Mouse (Mus musculus): Measurements from ENCODE around the gene Itgb7. TPM values are rescaled to one million over a fixed set of nuclear protein-coding genes. Genes with fewer than 3 reads are reported as not detected.

Gene Itgb7
- total and polyA plus RNA-seq, 3 experiments: 22.1 to 83.5 (median 26.6) TPM

DNA sequence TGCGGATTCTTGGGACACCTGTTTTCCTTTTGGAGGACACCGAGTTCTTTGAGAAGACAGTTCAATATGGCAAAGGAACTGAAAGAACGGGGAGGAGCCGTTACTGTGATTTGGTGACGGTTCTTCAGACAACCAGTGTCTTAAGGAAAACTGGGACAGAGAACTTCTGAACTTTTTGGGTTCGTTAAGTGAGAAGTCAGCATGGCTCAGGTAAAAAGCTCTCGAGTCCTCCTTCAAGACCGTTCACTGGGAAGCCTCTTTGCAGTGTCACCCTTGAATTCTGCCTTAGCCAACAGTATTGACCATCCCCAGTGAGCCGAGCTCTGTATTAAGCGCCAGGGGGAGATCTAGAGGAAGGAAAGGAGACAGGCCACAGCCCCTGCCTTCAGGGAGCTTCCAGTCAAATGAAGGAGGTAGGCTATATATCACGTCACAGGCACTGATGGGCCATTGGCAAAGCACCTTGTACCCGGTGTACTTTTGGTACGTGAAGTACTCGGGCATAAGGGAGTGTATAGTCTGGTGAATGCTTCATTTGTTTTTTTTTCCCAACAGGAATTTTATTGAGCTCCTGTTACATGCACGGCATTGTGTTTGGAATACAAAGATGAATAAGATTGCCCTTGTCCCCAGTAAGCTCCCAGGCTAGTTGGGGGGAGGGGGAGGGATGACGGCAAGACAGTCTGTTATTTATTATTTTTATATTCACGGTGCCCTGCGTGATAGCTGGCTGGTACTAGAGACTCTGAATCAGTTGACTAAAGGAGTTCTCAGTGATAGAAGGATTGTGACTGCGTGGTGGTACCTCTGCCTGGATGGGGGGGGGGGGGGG is 26.9 kb downstream of the Itgb7 start, which contains the start of gene Csad:
Gene Csad (minus strand): TSS at position 51 of the 832 bp plus-strand sequence.
- ATAC-seq (ENCODE audit: extremely low read depth, insufficient number of reproducible peaks, low FRiP score, poor library complexity, severe bottlenecking): no peak

DNA sequence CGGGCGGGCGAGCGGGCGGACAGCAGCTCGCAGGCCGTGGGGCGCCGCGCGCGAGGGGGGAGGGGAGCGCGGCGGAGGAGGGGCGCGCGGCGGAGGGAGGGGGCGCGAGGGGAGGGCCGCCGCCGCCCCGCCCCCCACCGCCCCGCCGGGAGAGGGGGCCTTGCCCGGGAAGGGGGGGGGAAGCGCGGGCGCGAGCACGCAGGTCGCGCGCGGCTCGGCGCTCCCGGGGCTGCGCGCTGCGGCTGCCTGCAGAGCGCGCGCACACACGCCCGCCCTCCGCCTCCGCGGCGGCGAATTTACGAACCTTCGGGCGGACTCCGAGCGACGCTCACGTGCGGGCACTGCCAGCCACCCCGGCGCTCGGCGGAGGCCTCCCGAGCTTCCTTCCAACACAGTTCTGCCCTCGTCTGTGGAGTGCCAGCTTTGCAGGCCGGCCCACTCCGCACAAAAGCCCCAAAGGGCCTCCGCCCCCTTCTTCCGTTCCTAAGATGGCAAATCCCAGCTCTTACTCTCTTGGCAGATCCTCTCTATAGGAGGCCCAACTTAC is 27.8 kb downstream of the Itgb7 start:
- Histone ChIP-seq H3K27me3 (ENCODE audit: insufficient read depth, low read length) (no peaks in the 10 kb centered on the region), H3K36me3 (replicated peaks) (peaks cover 56% of the 10 kb centered on the region), H3K4me1 (ENCODE audit: insufficient read depth, low read depth, low read length) (peaks cover 54% of the 10 kb centered on the region), H3K9me3 (replicated peaks) (no peaks in the 10 kb centered on the region), H3K4me3 (ENCODE audit: low read depth, low read length) (peak overlapping the region; percentile 86)
- ATAC-seq (ENCODE audit: extremely low read depth, insufficient number of reproducible peaks, low FRiP score, poor library complexity, severe bottlenecking) (no peak), DNase-seq (ENCODE audit: low spot score) (peak; percentile 71)
- TF ChIP-seq GATA1 (IDR thresholded peaks at IDR 0.05; ENCODE audit: borderline replicate concordance, low read length) (no peak), TAL1 (conservative IDR thresholded peaks at IDR 0.05; ENCODE audit: low read depth, low read length) (no peak), GATA2 (IDR thresholded peaks at IDR 0.05; ENCODE audit: borderline replicate concordance, low read depth, low read length) (no peak)

More for the DNA sequence above, 26.9 kb downstream of the Itgb7 start, which contains the start of gene Csad:
- no peaks in the 10 kb centered on the region for H3K27me3 ChIP-seq (ENCODE audit: insufficient read depth, low read length)
- H3K36me3 ChIP-seq (replicated peaks): peaks cover 60% of the 10 kb centered on the region
- DNase-seq (ENCODE audit: low spot score): no peak
- peak within 1 kb of the TSS; percentile 86 for H3K4me3 ChIP-seq (ENCODE audit: low read depth, low read length)
- TF ChIP-seq TAL1 (conservative IDR thresholded peaks at IDR 0.05; ENCODE audit: low read depth, low read length) (no peak), POLR2AphosphoS5 (IDR thresholded peaks at IDR 0.05; ENCODE audit: insufficient replicate concordance, low read depth, low read length) (no peak)
- no peaks in the 10 kb centered on the region for H3K9me3 ChIP-seq (replicated peaks)
- peaks cover 55% of the 10 kb centered on the region for H3K4me1 ChIP-seq (ENCODE audit: insufficient read depth, low read depth, low read length)

DNA sequence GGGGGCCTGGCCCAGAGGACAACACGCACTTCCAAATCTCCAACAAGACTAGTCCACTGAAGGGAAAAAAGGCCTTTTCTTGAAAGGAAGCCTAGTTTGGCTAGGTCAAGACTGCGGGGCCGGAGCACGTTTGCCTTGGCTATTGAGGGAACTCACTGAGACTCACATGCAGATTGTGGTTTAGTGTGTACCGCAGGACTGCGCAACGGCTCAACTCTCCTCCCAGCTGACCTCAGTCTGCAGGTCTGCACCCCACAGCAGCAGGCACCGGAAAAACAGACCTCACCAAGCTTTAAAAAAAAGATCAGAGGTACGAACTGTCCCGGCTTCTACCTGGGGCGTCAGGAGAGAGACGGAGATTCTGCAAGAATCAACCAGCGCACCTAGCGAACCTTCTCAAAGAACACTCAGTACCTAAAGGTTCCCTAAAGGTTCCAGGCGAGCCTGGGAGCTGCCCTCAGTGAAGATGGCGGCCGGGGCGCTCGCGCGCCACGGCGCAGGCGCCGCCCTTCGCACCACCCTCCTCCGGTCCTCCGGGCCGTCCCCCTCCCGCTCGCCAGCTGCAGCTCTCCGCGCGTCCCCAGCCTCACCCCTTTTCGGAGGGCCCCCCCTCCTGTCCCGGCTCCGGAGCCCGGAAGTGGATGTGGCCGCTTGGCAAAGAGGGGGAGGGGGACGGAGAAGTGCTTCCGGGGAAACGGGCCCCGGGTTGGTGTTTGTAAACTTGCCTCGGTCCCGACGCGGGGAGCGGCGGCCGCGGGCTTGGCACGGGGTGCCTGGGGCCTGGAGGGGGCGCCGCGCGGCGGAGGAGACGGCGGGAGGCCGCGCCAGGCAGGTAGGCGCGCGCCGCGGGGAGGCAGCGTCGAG is 28.5 kb downstream of the Itgb7 start, which contains the start of gene Zfp740:
Gene Zfp740 (plus strand): TSS at position 279 of the 864 bp plus-strand sequence.
- no peaks in the 10 kb centered on the region for H3K27me3 ChIP-seq (ENCODE audit: insufficient read depth, low read length)
- H3K4me3 ChIP-seq (ENCODE audit: low read depth, low read length): peak within 1 kb of the TSS; percentile 86
- DNase-seq (ENCODE audit: low spot score) (peak; percentile 98), ATAC-seq (ENCODE audit: extremely low read depth, insufficient number of reproducible peaks, low FRiP score, poor library complexity, severe bottlenecking) (peak; percentile 83)
- H3K9me3 ChIP-seq (replicated peaks): no peaks in the 10 kb centered on the region
- peaks cover 50% of the 10 kb centered on the region for H3K36me3 ChIP-seq (replicated peaks)
- peaks cover 47% of the 10 kb centered on the region for H3K4me1 ChIP-seq (ENCODE audit: insufficient read depth, low read depth, low read length)
- TF ChIP-seq GATA2 (IDR thresholded peaks at IDR 0.05; ENCODE audit: borderline replicate concordance, low read depth, low read length) (no peak), GATA1 (IDR thresholded peaks at IDR 0.05; ENCODE audit: borderline replicate concordance, low read length) (no peak), POLR2AphosphoS5 (IDR thresholded peaks at IDR 0.05; ENCODE audit: insufficient replicate concordance, low read depth, low read length) (no peak), CTCF (IDR thresholded peaks at IDR 0.05; ENCODE audit: low read depth, low read length) (no peak), TAL1 (conservative IDR thresholded peaks at IDR 0.05; ENCODE audit: low read depth, low read length) (no peak)

DNA sequence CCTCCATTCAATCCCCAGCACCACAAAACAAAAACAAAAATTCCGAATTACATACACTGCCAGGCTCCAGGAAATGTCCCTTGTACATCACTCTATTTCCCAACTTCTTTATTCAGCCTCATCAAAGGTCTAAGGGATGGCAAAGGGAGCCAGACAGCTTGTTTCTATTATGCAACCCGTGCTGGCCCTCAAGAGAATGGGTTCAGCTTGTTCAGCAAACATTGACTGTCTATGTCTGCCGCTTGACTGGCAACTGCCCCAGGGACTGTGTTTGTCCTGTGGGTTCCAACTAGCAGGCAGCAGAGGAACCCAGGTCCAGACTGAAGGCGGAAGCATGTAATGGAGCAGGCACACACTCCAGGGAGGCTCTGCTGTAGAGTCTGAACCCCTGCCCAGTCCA is 32.9 kb downstream of the Itgb7 start:
- TF ChIP-seq POLR2AphosphoS5 (IDR thresholded peaks at IDR 0.05; ENCODE audit: insufficient replicate concordance, low read depth, low read length) (no peak), CTCF (IDR thresholded peaks at IDR 0.05; ENCODE audit: low read depth, low read length) (no peak), GATA2 (IDR thresholded peaks at IDR 0.05; ENCODE audit: borderline replicate concordance, low read depth, low read length) (no peak), GATA1 (IDR thresholded peaks at IDR 0.05; ENCODE audit: borderline replicate concordance, low read length) (no peak), TAL1 (conservative IDR thresholded peaks at IDR 0.05; ENCODE audit: low read depth, low read length) (no peak)
- Histone ChIP-seq H3K27me3 (ENCODE audit: insufficient read depth, low read length) (no peaks in the 10 kb centered on the region), H3K36me3 (replicated peaks) (peaks cover 15% of the 10 kb centered on the region), H3K4me3 (ENCODE audit: low read depth, low read length) (no peak overlapping the region), H3K9me3 (replicated peaks) (no peaks in the 10 kb centered on the region), H3K4me1 (ENCODE audit: insufficient read depth, low read depth, low read length) (peaks cover 33% of the 10 kb centered on the region)
- ATAC-seq (ENCODE audit: extremely low read depth, insufficient number of reproducible peaks, low FRiP score, poor library complexity, severe bottlenecking) (no peak), DNase-seq (ENCODE audit: low spot score) (no peak)

DNA sequence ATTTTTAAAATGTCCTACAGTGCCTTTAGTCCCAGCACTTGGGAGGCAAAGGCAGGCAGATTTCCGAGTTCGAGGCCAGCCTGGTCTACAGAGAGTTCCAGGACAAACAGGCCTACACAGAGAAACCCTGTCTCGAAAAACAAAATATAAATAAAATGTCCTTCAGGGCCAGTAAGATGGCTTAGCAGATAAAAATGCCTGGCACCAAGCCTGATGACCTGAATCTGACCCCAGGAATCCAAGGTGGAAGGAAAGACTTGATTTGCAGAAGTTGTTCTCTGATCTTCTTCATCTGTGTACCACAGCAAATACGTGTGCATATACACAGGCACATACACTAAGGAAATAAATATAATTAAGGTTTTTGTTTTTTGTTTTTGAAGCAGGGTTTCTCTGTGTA is 36.4 kb downstream of the Itgb7 start:
- ATAC-seq (ENCODE audit: extremely low read depth, insufficient number of reproducible peaks, low FRiP score, poor library complexity, severe bottlenecking) (no peak), DNase-seq (ENCODE audit: low spot score) (no peak)
- Histone ChIP-seq H3K4me1 (ENCODE audit: insufficient read depth, low read depth, low read length) (peaks cover 42% of the 10 kb centered on the region), H3K27me3 (ENCODE audit: insufficient read depth, low read length) (peaks cover 11% of the 10 kb centered on the region; the same call in 1 of the 2 replicates), H3K36me3 (replicated peaks) (peaks cover 9% of the 10 kb centered on the region), H3K9me3 (replicated peaks) (no peaks in the 10 kb centered on the region), H3K4me3 (ENCODE audit: low read depth, low read length) (no peak overlapping the region)
- TF ChIP-seq GATA1 (IDR thresholded peaks at IDR 0.05; ENCODE audit: borderline replicate concordance, low read length) (no peak), CTCF (IDR thresholded peaks at IDR 0.05; ENCODE audit: low read depth, low read length) (no peak), POLR2AphosphoS5 (IDR thresholded peaks at IDR 0.05; ENCODE audit: insufficient replicate concordance, low read depth, low read length) (no peak), TAL1 (conservative IDR thresholded peaks at IDR 0.05; ENCODE audit: low read depth, low read length) (no peak), GATA2 (IDR thresholded peaks at IDR 0.05; ENCODE audit: borderline replicate concordance, low read depth, low read length) (no peak)

DNA sequence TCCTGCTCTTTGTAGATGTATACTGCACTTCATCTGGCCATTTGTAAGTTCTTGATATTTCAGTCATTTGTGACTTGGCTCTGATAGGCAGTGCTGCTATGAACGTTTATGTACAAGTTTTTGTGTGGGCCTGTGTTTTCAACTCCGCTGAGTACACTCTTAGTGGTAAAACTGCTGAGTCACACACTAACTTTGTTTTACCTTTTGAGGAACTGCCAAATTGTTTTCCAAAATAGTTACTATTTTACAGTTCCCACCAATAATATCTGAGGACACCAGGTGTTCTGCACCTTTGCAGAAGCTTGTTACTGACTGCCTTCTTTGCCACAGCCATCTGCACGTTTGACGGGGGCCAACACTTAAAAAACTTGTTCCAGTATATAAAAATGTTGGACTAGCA is 37.3 kb downstream of the Itgb7 start:
- peaks cover 42% of the 10 kb centered on the region for H3K4me1 ChIP-seq (ENCODE audit: insufficient read depth, low read depth, low read length)
- no peaks in the 10 kb centered on the region for H3K9me3 ChIP-seq (replicated peaks)
- DNase-seq (ENCODE audit: low spot score) (no peak), ATAC-seq (ENCODE audit: extremely low read depth, insufficient number of reproducible peaks, low FRiP score, poor library complexity, severe bottlenecking) (no peak; the same call in 1 of the 2 replicates)
- TF ChIP-seq GATA1 (IDR thresholded peaks at IDR 0.05; ENCODE audit: borderline replicate concordance, low read length) (no peak), POLR2AphosphoS5 (IDR thresholded peaks at IDR 0.05; ENCODE audit: insufficient replicate concordance, low read depth, low read length) (no peak), CTCF (IDR thresholded peaks at IDR 0.05; ENCODE audit: low read depth, low read length) (no peak)
- H3K36me3 ChIP-seq (replicated peaks): peaks cover 7% of the 10 kb centered on the region
- H3K4me3 ChIP-seq (ENCODE audit: low read depth, low read length): no peak overlapping the region
- H3K27me3 ChIP-seq (ENCODE audit: insufficient read depth, low read length): peaks cover 12% of the 10 kb centered on the region; the same call in 1 of the 2 replicates
